Mouse (Mus musculus) liver, embryonic 14.5 days (tissue): ENCODE measurements around the gene Sec14l1. TPM values are rescaled to one million over a fixed set of nuclear protein-coding genes. Genes with fewer than 3 reads are reported as not detected.

Experiments
- ATAC-seq: fragments of 200-750 bp; cut with Nextera tagmentation; 2 replicates; pipeline ENCODE4 v1.8.0; 2017; ENCODE audit warnings: moderate number of reproducible peaks, mild to moderate bottlenecking, moderate library complexity; ENCODE audit not compliant: insufficient read depth
- DNase-seq, 3 experiments: peaks; one replicate each; pipeline ENCODE4 v3.0.0-alpha.2; 2012 to 2013; ENCODE audit warnings: low read depth in 3 of 3, low spot score in 3 of 3
- H3K27ac ChIP-seq: fragments of 300-500 bp; sonication (generic); 2 replicates; pipeline ENCODE4 v1.5.1; 2014; ENCODE audit warnings: moderate library complexity, mild to moderate bottlenecking, control low read depth, inconsistent platforms
- H3K27me3 ChIP-seq: fragments of 300-500 bp; sonication (generic); 2 replicates; pipeline ENCODE4 v1.6.1; 2014; ENCODE audit warnings: mild to moderate bottlenecking, low read length, moderate library complexity; ENCODE audit not compliant: control insufficient read depth, insufficient read depth
- H3K36me3 ChIP-seq: fragments of 300-500 bp; sonication (generic); replicated peaks from 2 replicates; pipeline ENCODE4 v1.6.1; 2014; ENCODE audit warnings: low read depth; ENCODE audit not compliant: control insufficient read depth, insufficient read depth
- H3K4me1 ChIP-seq, 2 experiments: fragments of 200-500 bp in 1 of 2; fragments of 300-500 bp in 1 of 2; sonication (generic) in 1 of 2; replicated peaks; 2 replicates each; pipeline ENCODE4 v1.6.1; 2012 to 2014; ENCODE audit warnings: antibody characterized with exemption in 1 of 2, inconsistent platforms in 1 of 2, low read length in 1 of 2; ENCODE audit not compliant: control insufficient read depth in 2 of 2, insufficient read depth in 2 of 2
- H3K4me2 ChIP-seq: fragments of 300-500 bp; sonication (generic); 2 replicates; pipeline ENCODE4 v1.6.1; 2014; ENCODE audit warnings: low read depth, mild to moderate bottlenecking, control low read depth, moderate library complexity
- H3K4me3 ChIP-seq, 2 experiments: fragments of 200-500 bp in 1 of 2; fragments of 300-500 bp in 1 of 2; sonication (generic) in 1 of 2; 2 replicates each; pipeline ENCODE4 v1.5.1; 2012 to 2014; ENCODE audit warnings: low read depth in 2 of 2, low read length in 2 of 2, mild to moderate bottlenecking in 2 of 2, control low read depth in 1 of 2, inconsistent platforms in 1 of 2, moderate library complexity in 1 of 2; ENCODE audit not compliant: insufficient read depth in 1 of 2
- H3K9ac ChIP-seq: fragments of 300-500 bp; sonication (generic); replicated peaks from 2 replicates; pipeline ENCODE4 v1.6.1; 2014; ENCODE audit warnings: mild to moderate bottlenecking, control low read depth, moderate library complexity
- H3K9me3 ChIP-seq: fragments of 300-500 bp; sonication (generic); 2 replicates; pipeline ENCODE4 v1.6.1; 2016; ENCODE audit warnings: low read length, mixed read lengths; ENCODE audit not compliant: control insufficient read depth
- CTCF ChIP-seq: IDR thresholded peaks from 2 replicates; pipeline ENCODE4 v1.5.1; 2016; ENCODE audit warnings: antibody characterized with exemption, low read depth, control low read depth
- EP300 ChIP-seq: IDR thresholded peaks from 2 replicates; pipeline ENCODE4 v1.6.1; 2016; ENCODE audit warnings: antibody characterized with exemption, low read depth
- WGBS: fragments of 180-500 bp; shearing (Covaris S2); extraction: QIAGEN DNeasy Blood & Tissue Kit; methylation state at CpG from one replicate; pipeline ENCODE4 v1.1.7; 2014; ENCODE audit not compliant: insufficient replicate concordance; 5-methylcytosine and 5-hydroxymethylcytosine counted together
- polyA plus RNA-seq, 2 experiments: library from polyadenylated mRNA; depleted of rRNA in 1 of 2; stranded (reverse) in 1 of 2; unstranded in 1 of 2; fragments of >200 nt; fragmentation: Nextera tagmentation in 1 of 2; extraction: Ambion mirVana in 1 of 2; gene quantifications; 2 replicates each; pipeline versions ENCODE4 v1.2.1 to v1.2.3; 2012 to 2014

Gene Sec14l1
- polyA plus RNA-seq, 2 experiments, result 10.5 to 13.0 TPM

- no peak overlapping the region for H3K4me3 ChIP-seq
- H3K27me3 ChIP-seq, result no peaks in the 10 kb centered on the region
- DNase-seq (no peak), ATAC-seq (no peak)
- no peaks in the 10 kb centered on the region for H3K4me1 ChIP-seq
- H3K36me3 ChIP-seq, result peaks cover 21% of the 10 kb centered on the region
- H3K9ac ChIP-seq, result no peak overlapping the region
- no peak overlapping the region for H3K4me2 ChIP-seq
- no peak overlapping the region for H3K27ac ChIP-seq
- WGBS, result 81% methylated on average over 4 of the region's 4 CpGs
- TF ChIP-seq CTCF (no peak), EP300 (no peak)
- H3K9me3 ChIP-seq, result no peaks in the 10 kb centered on the region
Observed at GRCm38 (mm10) chr11:117142507-117142906, 27.5 kb downstream of the Sec14l1 start.

GRCm38 (mm10) chr11:117145451-117146117, 30.6 kb downstream of the Sec14l1 start:
- Histone ChIP-seq H3K4me1 (no peaks in the 10 kb centered on the region), H3K4me2 (no peak overlapping the region), H3K27me3 (no peaks in the 10 kb centered on the region), H3K27ac (no peak overlapping the region), H3K4me3 (no peak overlapping the region), H3K9me3 (no peaks in the 10 kb centered on the region), H3K36me3 (peaks cover 35% of the 10 kb centered on the region), H3K9ac (no peak overlapping the region)
- WGBS, result 88% methylated on average over 14 of the region's 14 CpGs
- DNase-seq (no peak), ATAC-seq (no peak)
- TF ChIP-seq EP300 (no peak), CTCF (peak; percentile 51)

- Histone ChIP-seq H3K4me1 (no peaks in the 10 kb centered on the region), H3K4me2 (no peak overlapping the region), H3K9ac (no peak overlapping the region), H3K36me3 (peaks cover 39% of the 10 kb centered on the region), H3K27me3 (no peaks in the 10 kb centered on the region), H3K27ac (no peak overlapping the region), H3K9me3 (no peaks in the 10 kb centered on the region), H3K4me3 (no peak overlapping the region)
- TF ChIP-seq EP300, result no peak
- no peak; the same call in 1 of the 2 replicates for TF ChIP-seq CTCF
- 86% methylated on average over 6 of the region's 6 CpGs for WGBS
- ATAC-seq, result no peak
- DNase-seq, result no peak
Observed at GRCm38 (mm10) chr11:117146118-117146506, 31.1 kb downstream of the Sec14l1 start.

- Histone ChIP-seq H3K4me1 (no peaks in the 10 kb centered on the region), H3K4me3 (no peak overlapping the region), H3K27ac (no peak overlapping the region), H3K36me3 (peaks cover 43% of the 10 kb centered on the region), H3K4me2 (no peak overlapping the region), H3K9me3 (no peaks in the 10 kb centered on the region), H3K27me3 (no peaks in the 10 kb centered on the region), H3K9ac (no peak overlapping the region)
- WGBS, result 79% methylated on average over 24 of the region's 24 CpGs
- DNase-seq (no peak), ATAC-seq (no peak)
- no peak for TF ChIP-seq EP300
- no peak for TF ChIP-seq CTCF
Observed at GRCm38 (mm10) chr11:117146776-117147536, 32.0 kb downstream of the Sec14l1 start.

- Histone ChIP-seq H3K27me3 (no peaks in the 10 kb centered on the region), H3K36me3 (peaks cover 36% of the 10 kb centered on the region), H3K9ac (no peak overlapping the region)
Observed at GRCm38 (mm10) chr11:117148893-117149685, 34.1 kb downstream of the Sec14l1 start.

More at GRCm38 (mm10) chr11:117148893-117149685, 34.1 kb downstream of the Sec14l1 start:
- Histone ChIP-seq H3K9me3 (no peaks in the 10 kb centered on the region), H3K27ac (no peak overlapping the region), H3K4me1 (no peaks in the 10 kb centered on the region), H3K4me3 (no peak overlapping the region), H3K4me2 (no peak overlapping the region)
- DNase-seq (no peak), ATAC-seq (no peak)
- WGBS, result 80% methylated on average over 18 of the region's 18 CpGs
- TF ChIP-seq CTCF (no peak), EP300 (no peak)
